Mouse (Mus musculus) brown adipose tissue, adult 24 weeks (tissue): ENCODE results near the gene Itln1. TPM values are rescaled to one million over a fixed set of nuclear protein-coding genes. Genes with fewer than 3 reads are reported as not detected.

Source experiments
- polyA plus RNA-seq: library from polyadenylated mRNA; stranded (reverse); fragments of >200 nt; gene quantifications from 2 replicates; pipeline ENCODE4 v1.2.4, GENCODE M21; 2012; ENCODE audit not compliant: missing spikeins, insufficient read depth, insufficient read length

The Itln1 gene
- polyA plus RNA-seq, 1 experiment, result not detected

Other genes with a start within 250 kb of the Itln1 start
- 11.7 and 14.7 TPM in 2 replicates for gene Usp21, start 247.3 kb downstream of the Itln1 start, polyA plus RNA-seq
- 149 and 183 TPM in 2 replicates for gene Ufc1, start 240.3 kb downstream of the Itln1 start, polyA plus RNA-seq
- 22.3 and 27.1 TPM in 2 replicates for gene Dedd, start 206.1 kb downstream of the Itln1 start, polyA plus RNA-seq
- 41.1 and 62.5 TPM in 2 replicates for gene Nit1, start 189.6 kb downstream of the Itln1 start, polyA plus RNA-seq
- 73.2 and 83.7 TPM in 2 replicates for gene Pfdn2, start 189.6 kb downstream of the Itln1 start, polyA plus RNA-seq
- not detected in 2 replicates for gene Klhdc9, start 174.5 kb downstream of the Itln1 start, polyA plus RNA-seq
- not detected in 2 replicates for gene Nectin4, start 165.2 kb downstream of the Itln1 start, polyA plus RNA-seq
- 2.1 and 3.0 TPM in 2 replicates for gene Arhgap30, start 146.3 kb downstream of the Itln1 start, polyA plus RNA-seq
- gene Usf1, start 124.0 kb downstream of the Itln1 start, polyA plus RNA-seq, result 13.1 and 18.2 TPM in 2 replicates
- not detected in 2 replicates for gene Tstd1, start 116.4 kb downstream of the Itln1 start, polyA plus RNA-seq
- 42.9 and 45.1 TPM in 2 replicates for gene F11r, start 97.8 kb downstream of the Itln1 start, polyA plus RNA-seq
- 2.7 and 3.0 TPM in 2 replicates for gene Alyref2, start 31.8 kb downstream of the Itln1 start, polyA plus RNA-seq
- not detected in 2 replicates for gene Cd244a, start 23.9 kb upstream of the Itln1 start, polyA plus RNA-seq
- gene Ly9, start 72.1 kb upstream of the Itln1 start, polyA plus RNA-seq, result 0.95 TPM in 1 of 2 replicates, not detected in the other
- 1.0 and 1.6 TPM in 2 replicates for gene Slamf7, start 117.7 kb upstream of the Itln1 start, polyA plus RNA-seq
- 4.8 and 7.1 TPM in 2 replicates for gene Cd48, start 146.7 kb upstream of the Itln1 start, polyA plus RNA-seq
- gene Slamf1, start 231.8 kb upstream of the Itln1 start, polyA plus RNA-seq, result not detected in 2 replicates